Mouse (Mus musculus): ENCODE data around the gene Commd1.

DNA sequence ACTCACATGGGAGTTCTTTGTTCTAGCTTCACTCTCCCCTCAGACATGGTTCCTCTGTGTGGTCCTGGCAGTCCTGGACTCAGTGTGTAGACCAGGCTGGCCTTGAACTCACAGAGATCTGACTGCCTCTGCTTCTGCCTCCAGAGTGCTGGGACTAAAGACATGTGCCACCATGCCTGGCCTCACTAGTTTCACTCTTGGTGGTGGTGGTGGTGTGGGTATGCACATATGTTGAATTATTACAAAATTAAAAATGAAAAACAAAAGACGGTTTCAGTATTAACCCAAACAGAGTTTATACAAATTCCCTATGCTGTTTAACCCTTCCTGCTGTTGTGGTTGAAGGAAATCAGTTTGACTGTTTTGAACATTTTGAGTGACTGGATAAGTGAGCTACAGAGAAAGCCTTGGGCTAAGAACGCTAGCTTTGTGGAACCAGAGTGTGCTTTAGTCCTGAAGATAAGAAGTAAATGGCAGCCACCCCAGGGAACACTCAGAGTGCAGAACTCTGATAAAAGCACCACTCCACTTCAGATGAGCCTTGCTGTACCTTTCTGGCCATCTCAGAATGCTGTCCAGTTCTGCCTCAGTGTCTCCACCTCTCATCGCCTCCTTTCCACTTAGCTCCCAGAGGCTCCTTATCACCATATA, 105.4 kb downstream of the Commd1 start:
- TF ChIP-seq CTCF (conservative IDR thresholded peaks at IDR 0.05; ENCODE audit: insufficient read depth, insufficient read length, low read depth, low read length) (no peak), POLR2A (IDR thresholded peaks at IDR 0.05; ENCODE audit: low read depth, low read length) (no peak)

Measured in kidney, adult 2 months (tissue).